Mouse (Mus musculus): ENCODE results near the gene E130309D02Rik.

DNA sequence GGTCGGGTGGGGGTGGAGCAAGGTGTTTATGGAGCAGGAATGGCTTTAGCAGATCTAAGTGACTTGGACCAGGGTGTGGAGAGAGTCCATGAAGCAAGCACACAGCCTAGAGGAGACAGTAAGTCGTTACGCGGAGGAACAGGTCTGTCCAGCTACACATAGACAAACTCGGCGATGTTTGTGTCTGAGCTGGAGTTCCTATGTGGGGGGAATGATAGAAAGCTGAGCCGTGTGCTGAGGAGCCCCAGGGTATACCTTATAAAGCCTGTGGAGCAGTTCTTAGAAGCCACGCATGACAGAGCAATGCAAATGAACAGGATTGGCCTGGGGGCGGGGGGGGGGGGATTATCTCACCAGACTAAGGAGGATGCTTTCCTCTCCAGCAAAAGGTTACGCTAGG is 35.9 kb downstream of the E130309D02Rik start:
- TF ChIP-seq CTCF (IDR thresholded peaks at IDR 0.05; ENCODE audit: low read depth) (no peak), EP300 (optimal IDR thresholded peaks at IDR 0.05) (no peak)

Measured in stomach, postnatal 0 days (tissue).